Mouse (Mus musculus) thymus, postnatal 4 days (tissue): ENCODE results near the gene Fez2.

Experiments used
- DNase-seq: peaks from one replicate; pipeline ENCODE4 v3.0.0; 2021

Gene Fez2

DNA sequence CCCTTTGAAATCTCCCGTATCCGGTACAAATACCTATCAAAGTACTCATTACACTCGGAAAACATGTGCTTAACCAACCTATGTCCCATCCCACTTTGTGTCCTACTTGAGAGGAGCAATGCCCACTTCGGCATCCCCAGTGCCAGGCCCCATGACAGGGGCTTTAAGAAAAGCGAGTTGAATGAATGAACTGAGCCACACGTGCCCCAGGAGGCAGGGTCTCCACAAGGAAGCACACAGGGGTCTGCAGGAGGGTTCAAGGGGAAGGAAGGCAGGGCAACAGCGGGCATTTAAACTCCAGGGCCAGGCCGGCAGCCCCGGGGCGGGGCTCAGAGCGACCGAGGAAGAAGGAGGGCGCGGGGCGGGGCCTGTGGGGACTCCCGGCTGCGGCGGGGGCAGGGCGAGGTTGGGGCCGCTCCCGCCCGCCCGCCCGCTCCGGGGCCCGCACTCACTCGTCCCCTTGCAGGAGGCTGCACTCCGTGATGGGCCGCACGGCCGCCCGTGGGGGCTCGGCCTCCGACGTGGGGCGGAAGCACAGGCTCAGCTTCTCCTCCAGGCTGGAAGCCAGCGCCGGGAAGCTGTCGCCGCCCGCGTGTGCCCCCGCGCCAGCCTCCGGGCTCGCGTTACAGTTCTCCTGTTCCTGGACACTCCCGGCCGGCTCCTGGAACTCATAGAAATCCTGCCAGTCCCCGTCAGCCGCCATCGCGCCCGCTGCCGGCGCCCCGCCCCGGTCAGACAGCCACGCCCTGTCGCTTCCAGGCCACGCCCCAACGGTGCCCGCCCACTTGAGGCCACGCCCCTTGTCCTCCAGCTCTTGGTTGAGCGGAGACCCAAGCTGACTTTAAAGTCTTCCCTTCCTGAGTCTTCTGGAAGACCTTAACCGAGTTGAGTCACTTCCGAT is at the start of gene Fez2:
Gene Fez2, minus strand, starts transcription at position 772 of the 901 bp plus-strand sequence.
- peak; percentile 98 for DNase-seq

DNA sequence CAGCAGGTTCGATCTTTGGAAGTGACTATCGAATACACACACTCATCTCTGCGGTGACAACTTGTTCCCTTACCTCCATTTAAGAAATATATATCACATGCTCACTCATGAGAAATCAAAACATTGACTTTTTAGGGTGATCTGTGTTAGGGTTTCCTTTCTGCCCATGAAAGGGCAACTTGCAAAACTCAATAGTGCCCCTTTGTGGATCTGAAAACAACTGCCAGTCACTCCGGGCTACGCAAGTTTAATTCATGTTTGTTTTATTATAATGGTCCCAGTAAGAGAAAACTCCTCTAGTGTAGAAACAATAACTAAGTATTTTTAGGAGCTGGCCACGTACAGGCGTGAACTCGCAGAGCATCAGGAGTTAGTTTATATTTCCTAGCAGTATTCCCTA is 47.5 kb upstream of the Fez2 start:
- no peak for DNase-seq

DNA sequence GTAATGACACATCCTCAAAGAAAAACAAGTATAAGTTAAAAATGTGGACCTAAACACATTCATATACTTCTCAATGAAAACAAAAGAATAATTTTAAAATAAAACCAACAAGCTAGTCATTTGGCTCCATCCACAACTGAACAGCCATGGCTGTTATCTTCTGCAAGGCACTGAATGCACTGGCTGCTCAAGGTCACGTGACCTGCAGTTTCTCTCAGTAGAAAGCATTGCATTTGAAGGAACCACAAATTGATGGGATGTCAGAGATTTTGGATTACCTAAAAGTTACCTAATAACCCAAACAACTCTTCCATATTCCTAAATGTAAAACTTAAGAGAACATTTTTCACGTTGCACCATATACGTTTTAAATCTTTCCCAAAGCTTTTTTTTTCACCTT is 47.1 kb upstream of the Fez2 start:
- no peak for DNase-seq

DNA sequence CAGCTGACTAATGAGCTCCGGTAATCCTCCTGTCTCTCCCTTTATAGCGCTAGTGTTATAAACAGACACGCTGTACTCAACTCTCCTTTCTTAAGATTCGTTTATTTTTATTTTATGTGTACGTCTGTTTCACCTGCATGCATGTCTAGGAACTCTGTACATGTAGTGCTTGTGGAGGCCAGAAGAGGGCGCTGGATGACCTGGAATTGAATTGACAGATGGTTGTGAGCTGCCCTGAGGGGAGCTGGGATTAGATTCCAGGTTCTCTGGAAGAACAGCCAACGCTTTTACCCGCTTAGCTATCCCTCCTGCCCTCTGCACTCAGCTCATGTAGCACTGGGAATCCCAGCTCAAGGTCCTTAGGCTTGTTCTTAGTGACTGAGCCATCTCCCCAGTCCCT is 42.2 kb upstream of the Fez2 start:
- DNase-seq = no peak

DNA sequence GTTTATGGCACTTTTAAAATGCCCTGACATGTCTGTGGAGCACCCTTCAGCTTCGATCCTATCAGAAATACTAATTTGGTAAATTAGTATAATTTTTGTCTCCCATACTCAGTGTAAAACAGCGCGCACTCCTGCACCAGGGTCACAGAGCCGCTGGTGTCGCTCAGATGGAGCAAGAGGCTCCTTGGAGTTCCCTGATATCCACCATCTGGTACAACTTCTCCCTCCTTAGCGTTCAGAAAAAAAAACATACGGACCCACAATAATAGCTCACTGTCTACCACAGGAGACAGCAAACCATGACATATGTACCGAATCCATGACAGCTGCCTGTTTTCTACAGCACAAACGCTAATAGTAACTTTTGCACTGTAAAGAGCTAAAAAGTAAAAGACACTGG is 37.6 kb upstream of the Fez2 start:
- DNase-seq = no peak

DNA sequence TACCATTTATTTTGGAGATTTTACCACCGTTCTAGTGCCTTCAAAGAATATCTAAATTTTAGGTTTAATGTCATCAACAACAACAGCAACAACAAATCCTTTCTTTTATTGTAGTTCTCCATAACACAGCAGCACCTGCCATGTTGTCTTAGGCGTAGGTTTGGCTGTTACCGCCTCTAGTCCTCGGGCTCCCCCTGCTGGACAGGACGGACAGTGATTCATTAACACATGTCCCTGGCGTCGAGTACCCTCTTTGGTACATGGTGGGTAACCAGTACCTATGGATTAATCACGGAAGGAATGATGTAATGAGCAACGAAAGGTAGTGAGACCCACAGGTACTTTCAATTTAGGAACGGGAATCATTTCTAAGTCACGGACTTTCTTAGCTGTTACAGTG is 37.2 kb upstream of the Fez2 start:
- DNase-seq = peak; percentile 92

DNA sequence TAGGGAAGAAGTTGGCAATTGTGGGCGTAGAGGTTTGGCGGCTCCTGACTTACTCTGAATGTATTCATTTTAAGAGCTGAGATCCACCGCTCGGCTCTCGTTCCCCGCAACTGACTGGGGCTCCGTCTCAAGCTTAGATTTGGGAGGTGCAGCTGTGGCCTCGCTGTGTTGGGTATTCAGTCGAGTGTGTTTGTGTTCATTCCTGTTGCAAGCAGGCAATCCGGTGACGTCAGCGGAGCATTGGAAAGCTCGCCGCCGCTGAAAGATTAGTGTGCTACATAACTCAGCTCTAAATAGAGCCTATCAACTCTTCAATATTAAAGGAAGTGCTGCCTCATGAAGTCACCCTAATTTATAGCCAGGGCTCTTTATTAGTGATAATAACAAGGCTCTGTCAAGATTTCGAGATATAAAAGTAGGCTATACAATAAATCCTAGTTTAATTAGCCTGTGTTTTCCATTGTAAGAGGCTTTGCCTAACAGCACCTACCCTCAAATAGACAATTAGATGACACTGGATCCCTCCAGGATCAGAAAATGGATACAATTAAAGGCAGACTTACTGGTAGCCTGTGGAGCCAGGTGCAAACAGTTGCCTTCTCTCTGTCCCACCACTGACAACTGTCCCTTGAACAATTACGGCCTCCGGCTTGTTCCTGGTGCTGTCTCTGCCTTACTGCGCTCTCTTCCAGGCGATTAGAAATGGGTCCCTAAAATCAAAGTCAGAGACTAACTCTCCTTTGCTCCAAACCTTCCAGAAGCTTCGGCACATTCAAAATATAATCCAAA is 36.4 kb upstream of the Fez2 start:
- DNase-seq = no peak

DNA sequence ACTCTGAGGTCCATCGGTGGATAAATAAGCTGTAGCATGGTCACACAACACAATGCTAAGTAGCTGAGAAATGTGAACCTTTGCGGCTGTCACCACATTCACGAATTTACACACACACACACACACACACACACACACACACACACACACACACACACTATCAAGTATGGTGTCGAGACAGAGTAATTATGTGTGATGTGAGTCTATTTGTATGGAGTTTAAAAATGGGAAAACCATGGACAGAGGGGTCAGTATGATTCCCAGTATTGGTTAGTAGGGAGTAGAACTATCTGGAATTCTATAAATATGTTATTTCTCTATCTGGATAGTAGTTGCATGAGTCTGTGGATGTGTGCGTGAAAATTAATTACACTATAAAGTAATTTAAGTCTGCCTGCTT is 35.6 kb upstream of the Fez2 start:
- DNase-seq = no peak

DNA sequence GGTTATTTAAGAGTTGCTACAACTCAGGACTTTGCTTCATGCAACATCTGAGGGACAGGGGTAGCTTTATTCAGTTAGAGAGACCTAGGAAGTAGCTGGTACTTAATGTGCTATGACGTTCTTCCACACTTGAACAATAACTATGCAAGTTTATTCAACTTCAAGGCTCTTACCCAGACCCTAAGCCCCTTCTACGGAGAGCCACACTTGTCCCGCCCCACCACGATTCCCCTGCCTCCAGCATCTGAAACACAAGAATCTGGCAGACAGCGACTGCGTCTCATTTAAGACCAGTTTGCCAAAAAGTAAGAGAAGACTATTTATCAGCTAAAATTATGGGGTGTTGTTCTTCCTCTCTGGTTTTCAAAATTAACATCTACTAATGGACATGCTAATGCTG is 33.9 kb upstream of the Fez2 start:
- peak; percentile 36 for DNase-seq

DNA sequence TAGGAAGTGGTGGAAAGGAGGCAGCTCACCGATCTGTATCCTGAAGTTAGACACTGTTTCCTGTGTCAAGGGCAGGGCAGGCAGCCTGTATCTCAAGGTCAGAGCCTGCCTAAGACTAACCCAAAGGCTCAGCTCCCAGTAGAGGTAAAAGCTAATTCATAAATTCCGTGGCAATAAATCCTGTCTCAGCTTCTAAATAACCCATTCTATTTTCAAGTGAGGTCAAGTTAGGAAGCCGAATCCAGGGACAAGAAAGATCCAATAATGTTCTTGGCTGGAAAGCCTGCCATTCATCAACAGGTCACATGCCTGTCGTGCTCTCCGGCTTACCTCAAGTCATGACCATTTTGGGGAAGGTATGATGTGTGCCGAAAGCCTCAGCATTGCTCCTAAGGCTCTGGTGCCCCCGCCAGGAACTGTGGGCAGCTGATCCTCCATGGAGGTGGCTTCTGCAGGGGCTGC is 33.4 kb upstream of the Fez2 start:
- DNase-seq = no peak

DNA sequence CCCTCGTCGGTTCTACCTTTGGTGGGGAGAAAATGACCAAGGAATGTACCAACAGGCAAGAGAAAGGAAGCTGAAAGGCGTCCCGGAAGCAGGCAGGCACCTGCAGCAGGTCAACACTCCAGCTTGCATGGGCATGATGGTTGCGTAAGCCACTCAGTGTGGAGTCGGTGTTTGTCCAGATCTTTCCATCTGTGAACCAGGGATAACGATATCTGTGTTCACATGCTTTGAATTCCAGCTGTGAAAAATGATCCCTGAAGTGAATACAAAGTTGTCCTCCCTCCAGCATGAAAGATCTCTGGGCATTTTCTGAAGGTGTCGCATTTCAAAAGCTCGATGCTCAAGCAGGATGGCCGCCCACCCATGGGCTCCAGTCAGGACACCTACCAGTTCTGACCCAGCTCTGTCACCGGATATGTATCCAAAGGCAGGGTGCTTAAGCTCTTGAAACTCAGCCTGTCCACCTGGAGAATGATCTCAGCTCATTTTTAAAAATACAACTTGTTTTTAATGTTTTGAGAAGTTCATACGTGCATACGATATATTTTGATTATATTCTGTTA is 31.8 kb upstream of the Fez2 start:
- no peak for DNase-seq

DNA sequence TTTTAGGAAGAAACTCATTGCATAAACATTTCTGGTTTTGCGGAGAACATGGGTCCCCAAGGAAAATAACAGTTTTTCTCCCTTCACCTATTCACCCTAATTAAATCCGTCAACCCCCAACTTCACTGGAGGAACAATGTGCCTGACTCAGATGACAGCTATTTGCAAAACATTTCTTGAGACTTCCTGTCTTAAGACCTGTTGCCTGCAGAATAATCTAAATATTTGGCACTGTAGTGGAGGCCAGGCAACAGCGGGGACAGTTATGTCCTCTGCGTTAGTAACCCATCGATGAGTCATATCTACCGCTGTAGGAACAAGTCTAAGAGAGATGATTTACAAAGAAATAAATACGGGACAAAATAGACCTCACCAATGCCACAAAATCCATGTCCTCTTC is 26.9 kb upstream of the Fez2 start:
- DNase-seq = no peak

DNA sequence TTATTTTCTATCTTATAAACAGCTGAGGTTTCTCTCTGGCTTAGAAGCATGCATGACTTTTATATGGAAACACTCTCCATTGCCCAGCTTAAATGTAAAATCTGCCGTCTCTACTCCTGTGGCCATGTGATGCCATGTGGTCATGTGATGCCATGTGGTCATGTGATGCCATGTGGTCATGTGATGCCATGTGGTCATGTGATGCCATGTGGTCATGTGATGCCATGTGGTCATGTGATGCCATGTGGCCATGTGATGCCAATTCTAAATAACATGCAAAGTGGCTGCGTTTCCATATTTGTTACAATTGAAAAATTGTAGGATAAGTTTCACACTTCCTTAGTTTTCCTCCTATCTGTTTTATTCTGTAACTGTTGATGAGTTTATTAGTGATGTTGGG is 22.8 kb upstream of the Fez2 start:
- no peak for DNase-seq

DNA sequence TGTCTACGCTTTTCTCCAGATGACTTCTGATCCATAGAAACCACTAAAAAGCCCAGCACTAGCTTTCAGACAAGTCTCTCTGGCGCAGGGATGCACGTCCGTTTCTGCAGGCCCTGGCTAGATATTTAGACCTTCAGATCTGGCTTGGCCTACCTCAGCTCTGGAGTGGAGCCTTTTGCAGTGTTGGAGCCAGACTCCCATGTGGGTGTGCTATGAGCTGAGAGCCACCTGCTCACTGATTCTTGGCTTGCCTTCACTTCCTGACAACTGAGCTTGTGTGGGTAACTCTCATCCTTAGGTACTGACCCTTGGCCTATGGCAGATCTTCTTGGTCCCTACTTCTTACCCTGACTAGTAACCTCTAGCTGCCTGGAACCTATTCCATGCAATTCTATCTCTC is 19.2 kb upstream of the Fez2 start:
- no peak for DNase-seq

DNA sequence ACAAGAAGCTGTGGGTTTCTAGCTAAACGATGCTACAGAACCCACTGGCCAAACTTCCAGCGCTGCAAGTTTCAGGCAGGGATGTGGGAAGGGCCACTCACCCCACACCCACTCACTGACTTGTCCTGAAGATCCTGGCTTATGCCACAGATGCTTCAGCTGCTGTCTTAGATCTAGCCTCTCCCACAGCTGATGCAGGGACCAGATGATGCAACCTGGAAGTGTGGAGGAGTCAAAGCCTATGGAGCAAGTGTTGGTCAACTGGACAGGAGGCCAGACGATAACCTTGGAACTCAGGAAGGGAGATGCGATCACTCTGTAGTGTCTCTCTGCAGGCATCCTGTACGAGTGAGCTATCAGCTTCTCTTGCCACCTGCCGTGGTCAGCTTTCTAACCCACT is 17.7 kb upstream of the Fez2 start:
- DNase-seq = no peak

DNA sequence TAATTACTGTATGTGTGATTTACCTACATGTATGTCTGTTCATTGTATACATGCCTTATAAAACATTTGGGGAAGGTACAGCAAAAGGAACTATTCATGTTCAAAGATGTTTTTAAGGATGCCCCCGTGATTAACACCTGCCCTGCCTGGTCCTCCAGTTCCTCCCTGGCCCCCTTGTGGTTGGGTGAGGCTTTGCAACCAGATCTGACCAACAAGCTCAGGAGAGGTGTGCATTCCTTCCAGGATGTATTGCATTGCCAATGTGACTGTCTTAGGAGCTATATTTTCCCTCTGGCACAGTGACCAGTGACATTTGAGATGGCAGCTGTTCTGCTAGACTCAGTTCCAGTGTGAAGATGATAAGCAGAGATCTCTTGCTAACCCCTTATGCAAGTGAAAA is 16.8 kb upstream of the Fez2 start:
- peak; percentile 83 for DNase-seq

DNA sequence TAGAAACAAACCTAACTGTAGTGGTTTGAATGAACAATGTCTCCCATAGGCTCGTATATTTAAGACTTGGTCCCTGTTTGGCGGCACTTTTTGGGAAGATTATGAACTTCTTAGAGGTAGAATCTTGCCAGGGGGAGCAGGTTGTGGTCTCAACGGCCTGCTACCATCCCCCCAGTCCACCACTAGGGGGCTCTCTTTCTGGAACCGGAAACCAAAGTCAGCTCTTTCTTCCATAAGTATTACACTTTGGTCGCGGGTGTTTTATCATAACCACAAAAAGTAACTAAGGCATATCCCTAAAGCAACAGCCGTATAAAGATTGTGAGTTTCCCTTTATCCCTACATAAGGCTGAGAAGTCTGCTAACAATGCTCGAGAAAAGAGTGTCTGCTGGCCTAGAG is 12.4 kb upstream of the Fez2 start:
- DNase-seq = peak; percentile 59

DNA sequence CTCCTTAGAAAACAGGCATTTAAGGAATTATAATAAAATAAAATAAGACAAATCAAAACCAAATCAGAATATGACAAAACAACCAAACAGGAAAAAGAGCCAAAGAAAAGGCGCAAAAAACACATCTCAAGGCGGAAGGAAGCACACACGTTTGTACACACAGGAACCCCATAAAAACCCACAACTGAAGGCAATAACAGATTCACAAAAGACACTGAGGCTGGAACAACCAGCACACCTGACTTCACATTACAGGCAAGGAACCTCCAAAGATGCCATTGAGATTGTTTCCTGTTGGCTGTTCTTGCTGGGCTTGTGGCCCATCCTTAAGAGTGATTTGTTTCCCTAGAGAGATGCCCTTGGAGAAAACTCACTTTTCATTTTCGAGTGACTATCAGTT is 11.1 kb upstream of the Fez2 start:
- DNase-seq = no peak

DNA sequence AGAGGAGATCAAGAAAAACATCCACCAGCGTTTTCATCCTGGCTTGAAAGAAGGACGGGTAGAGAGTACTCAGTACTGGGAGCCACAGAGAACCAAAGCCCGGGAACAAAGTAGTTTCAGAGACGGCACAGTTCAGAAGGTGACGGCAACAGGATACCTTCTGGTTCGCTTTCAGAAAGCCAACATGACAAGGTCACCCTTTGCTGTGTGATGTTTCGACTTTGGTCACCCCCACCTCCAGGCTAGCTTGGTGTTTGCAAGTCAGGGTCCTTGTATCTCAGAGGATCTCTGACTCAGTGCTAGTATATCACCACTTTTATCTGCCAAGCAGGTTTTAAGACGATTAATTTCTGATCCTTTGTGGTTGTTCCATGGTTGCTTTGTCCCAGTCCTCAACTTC is 7.1 kb upstream of the Fez2 start:
- DNase-seq = no peak

DNA sequence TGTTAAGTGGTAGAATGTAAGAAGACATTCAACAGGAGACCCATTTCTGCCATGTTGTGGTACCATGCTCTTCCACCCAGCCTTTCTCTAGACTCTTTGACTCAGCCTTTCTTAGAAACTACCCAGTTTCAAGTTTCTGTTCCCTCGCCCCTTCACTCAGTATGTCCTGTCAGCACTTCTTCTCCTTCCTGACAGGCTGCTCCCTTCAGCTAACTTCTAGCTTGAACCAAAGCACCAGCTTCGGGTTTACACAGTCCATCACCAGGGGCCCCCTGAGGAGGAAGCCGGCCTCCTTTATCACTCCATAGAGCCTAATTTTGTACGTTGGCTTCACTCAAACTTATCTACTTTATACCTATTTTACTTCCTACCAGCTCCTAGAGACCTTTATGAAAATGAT is 1.3 kb upstream of the Fez2 start:
- no peak for DNase-seq

DNA sequence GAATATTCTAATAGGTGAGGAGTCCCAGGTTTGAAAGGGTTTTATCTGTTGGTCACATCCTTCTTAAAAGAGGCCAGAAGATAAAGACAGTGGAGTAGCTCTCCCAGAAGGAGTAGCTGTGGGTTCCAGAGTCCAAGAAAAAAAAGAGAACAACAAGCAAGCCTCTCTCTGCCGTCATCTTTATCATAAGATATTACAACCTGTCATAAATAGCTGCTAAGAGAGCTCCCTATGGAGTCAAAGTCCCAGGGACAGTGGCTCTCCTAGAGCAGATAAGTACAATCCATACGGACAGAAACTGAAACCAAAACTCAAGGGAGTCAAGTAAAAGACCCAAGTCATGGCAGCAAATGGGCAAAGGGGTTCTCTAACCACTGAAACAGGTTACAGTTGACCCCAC is 2.7 kb downstream of the Fez2 start:
- DNase-seq = no peak

DNA sequence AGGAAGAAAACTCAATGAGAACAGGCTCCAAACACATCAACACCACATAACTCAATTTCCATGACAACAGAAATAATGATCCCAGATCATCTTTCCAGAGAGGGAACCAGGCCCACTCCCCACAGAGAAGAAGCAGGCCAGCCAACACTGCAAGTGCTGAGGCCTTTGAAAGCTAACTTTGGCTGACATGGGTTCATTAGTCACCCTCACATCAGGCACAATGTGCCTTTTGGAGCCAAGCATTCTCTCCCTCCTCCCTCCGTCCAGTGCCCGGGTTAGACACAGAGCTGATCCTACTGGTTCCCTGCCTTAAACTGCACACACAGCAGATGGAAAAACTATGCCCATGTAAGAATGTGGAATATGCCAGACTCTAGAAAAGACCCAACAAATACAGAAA is 8.1 kb downstream of the Fez2 start:
- DNase-seq = no peak

DNA sequence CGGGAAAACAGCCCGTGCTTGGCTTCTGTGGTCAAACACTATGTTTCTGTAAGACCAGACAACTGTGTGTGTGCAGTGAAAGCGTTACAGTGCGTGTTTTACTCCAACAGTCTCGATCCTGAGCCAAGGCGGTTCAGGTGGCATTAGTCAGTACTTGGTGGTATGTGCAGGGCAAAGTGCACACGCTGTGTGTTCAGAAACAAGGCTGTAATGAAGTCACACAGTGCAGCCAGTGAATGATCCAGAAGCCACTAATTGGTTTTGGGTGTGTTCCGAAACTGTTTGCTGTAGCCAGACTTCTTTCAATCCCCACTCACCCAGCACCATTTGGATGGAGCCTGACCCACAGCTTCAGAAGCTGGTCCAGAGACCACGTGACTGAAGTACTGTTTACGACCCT is 9.6 kb downstream of the Fez2 start:
- DNase-seq = no peak

DNA sequence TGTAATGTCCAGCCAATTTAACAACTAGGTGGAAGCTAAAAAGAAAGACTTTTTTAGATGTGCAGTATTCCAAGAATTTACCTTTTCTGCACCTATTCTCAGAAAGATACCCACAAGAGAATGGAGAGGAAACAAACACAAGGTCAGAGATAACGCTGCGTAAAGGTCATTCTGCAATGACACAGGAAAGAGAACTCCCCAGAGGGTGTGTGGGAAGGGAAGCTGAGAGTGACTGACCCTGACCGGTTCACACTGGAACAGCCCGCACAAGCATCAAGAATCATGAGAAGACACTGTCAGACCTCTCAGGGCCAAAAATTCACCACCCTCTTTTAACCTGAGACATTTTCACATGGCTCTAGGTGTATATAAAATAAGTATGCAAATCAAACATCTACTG is 10.4 kb downstream of the Fez2 start:
- no peak for DNase-seq
